In genomic region chr19:42658435-42659135, GRCm38 (mm10) we compare ENCODE assay signal across 13 mouse cellular contexts. TPM values are rescaled to one million over a fixed set of nuclear protein-coding genes. Genes with fewer than 3 reads are reported as not detected.
"Had no signal": no experiment of that assay in that cellular context is flagged by ENCODE, and none has a peak within 500 bp of the region (broad histone marks: within the 10 kb centered on the region; RNA-seq: fewer than 3 reads in every experiment).

No protein-coding gene starts in this region.

- DNase-seq: kidney, postnatal 10 days; kidney, postnatal 36 days; liver, embryonic 13.5 days; lung, adult 2 months; lung, postnatal 4 days; right cerebral cortex, postnatal 14 days; right cerebral cortex, postnatal 4 days; spleen, adult 18-20 months; thymus, postnatal 25 days had no signal

- H3K4me3 ChIP-seq: kidney, embryonic 15.5 days; liver, embryonic 13.5 days; stomach, embryonic 15.5 days had no signal

- H3K27ac ChIP-seq: kidney, embryonic 15.5 days; liver, embryonic 13.5 days; stomach, embryonic 15.5 days had no signal

RNA-seq across cellular contexts. Expression of gene Loxl4, which starts 46.0 kb away (rescaled TPM):
- total RNA-seq: megakaryocyte progenitor cell, adult 5-6 weeks; megakaryocyte-erythroid progenitor cell, adult 5-6 weeks had no signal
